Mouse (Mus musculus) T-helper 1 cell (primary cell): ENCODE measurements around the gene Btbd17.

Source experiments
- in situ Hi-C: fragments of 300-600 bp; cut with MboI, MseI; formaldehyde crosslinking; loops from one replicate; pipeline ENCODE4 v1.15.1; 2025; ENCODE audit warnings: high pct_unique_total_duplicates

Btbd17 gene

DNA sequence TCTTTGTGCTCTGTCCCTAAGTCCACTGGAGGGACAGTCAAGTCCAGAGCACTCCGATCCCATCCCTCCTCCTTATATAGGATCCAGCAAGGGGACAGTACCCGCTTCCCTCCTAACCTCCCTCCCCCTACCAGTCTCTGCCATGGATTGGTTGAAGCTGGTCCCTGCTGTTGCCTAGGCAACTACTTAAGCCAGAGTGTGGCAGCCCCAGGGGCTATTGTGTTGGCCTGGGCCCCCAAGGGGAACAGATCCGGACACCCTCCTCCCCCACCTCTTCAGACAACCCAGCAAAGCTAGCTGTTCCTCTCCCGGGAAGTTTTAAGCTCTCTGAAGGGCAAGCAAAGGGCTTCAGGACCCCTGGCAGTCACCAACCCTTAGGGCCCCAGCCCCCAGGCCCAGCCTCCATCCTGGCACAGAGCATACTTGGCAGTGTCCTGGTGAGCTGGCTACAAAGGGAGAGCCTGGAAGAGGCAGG, at the start of gene Btbd17:
Gene Btbd17, minus strand, starts transcription at position 98 of the 475 bp plus-strand sequence.
- in situ Hi-C loops = no loop called here

- in situ Hi-C loops = no loop called here
Observed at GRCm38 (mm10) chr11:114844464-114845220, 48.9 kb upstream of the Btbd17 start.

DNA sequence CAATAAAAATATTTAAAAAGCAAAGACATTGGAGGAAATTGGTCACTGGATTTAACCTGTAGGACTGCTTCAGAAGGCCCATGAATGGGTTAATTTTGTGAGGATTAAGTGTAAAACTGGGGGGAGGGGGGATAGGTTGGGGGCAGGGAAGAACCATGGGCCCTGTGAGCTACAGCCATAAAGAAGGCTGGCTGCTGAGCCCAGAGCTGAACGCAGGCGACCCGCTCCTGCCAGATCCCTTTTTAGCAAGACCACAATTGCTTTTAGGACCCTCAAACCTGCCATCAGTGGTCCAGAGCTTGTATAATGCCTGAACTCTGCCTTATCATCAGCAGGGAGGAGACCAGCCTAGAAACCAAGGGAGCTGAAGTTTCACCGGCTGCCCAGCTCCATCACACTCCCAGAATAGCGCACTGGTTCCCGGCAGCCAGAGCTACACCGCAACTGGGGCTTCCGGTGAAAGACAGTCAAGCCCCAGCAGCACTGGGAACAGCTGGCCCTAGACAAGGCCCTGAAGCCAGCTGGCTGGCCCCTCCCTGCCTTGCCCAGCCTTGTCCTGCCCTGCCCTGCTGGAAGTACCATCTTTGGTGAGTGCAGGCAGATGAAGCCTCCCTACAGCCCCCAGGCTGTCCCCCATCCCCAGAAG, 48.2 kb upstream of the Btbd17 start:
- in situ Hi-C loops = no loop called here

GRCm38 (mm10) chr11:114833166-114833565, 37.4 kb upstream of the Btbd17 start:
- in situ Hi-C loops = no loop called here

DNA sequence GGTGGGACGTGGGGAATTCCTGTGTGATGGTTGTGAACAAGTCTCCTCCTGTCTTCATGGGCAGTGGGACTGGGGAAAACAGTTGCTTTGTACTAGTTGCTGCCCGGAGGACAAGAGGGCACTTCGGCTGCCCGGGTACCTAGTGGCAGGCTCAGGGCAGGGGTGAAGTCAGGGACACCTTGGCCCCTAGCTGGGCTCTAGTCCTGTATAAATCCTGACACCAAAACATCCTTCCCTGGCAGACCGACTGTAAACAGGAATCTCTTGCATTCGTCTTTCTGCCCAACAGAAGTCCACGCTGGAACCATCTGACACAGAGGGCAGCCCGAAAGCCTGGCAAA, 34.7 kb upstream of the Btbd17 start:
- in situ Hi-C loops = no loop called here

DNA sequence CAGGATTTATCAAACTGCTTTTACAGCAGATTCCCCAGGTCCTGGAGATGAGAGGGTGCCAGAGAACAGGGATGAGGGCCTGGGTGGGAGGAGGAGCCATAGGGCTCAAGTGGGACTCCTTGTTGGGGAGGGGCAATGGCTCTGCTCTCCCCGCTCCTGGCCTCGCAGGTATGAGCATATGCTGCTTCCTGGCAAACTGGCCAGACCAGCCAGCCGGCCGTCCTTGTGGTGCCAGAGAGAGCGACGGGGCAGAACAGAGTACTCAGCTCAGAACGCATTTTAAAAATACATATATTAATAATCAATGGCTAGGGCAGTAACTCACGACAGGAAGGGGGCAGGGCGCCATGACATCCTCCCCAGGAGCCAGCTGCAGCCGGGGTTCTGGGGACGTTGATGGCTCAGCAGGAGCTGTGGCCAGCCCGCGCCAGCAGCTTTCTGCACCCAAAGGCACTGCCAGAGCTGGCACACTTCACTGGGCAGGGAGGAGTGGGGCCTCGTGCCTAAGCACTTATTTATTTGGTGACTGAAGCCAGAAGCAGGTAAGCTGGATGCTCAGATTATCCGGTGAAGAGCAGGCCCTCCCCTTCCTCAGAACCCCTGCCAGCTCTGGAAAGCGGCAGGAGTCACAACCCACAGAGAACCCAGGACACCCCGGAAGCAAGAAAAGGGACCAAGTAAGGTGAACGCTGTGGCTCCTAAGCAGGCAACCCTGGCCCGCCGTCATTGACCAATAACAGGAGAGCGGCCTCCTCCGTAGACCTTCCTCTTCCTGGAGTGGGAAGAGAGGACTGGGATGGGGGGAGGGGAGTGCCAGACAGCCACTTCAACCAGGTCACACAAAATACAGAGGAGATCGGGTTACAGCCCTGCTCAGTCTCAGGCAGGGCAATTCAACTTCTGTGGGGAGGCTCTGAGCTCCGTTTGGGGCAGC, 34.0 kb upstream of the Btbd17 start:
- in situ Hi-C loops = no loop called here

DNA sequence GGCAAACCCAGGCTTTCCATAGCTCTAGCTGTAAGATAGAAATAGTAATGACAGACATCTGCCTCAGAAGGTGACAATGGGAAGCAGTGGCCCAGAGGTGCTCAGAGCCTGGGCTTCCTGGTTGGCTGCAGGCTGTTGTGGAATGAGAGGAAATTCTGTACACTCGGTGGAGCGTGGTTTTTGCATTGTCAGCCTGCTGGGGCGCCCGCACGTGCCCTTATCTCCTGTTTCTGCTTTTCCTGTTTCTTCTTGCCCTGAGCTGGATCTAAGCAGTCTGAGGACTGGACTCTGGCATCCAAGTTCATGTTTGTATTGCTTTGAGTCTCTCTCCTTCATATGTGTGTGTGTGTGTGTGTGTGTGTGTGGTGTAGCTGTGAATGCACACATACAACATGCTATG, 30.9 kb upstream of the Btbd17 start:
- in situ Hi-C loops = no loop called here

- in situ Hi-C loops = no loop called here
Observed at GRCm38 (mm10) chr11:114823199-114823725, 27.5 kb upstream of the Btbd17 start.

- in situ Hi-C loops = no loop called here
Observed at GRCm38 (mm10) chr11:114822727-114823126, 27.0 kb upstream of the Btbd17 start.

DNA sequence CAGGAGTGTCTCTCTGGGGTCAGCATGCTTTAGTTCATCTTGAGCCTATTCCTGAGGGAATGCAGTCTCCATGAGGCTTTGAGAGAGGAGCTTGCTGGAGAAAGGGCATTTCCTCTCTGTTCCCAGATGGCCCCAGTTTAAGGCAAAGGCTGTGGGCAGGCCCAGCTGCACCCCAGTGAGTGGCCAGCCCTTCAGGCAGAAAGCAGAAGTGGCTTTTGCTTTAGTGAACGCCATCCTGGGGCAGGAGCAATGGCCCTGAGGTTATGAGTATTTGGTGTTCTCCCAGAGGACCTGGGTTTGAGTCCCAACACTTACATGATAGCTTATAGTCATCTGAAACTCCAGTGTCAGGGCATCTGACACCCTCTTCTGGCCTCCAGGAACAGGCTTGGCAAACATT, 25.6 kb upstream of the Btbd17 start:
- in situ Hi-C loops = no loop called here

DNA sequence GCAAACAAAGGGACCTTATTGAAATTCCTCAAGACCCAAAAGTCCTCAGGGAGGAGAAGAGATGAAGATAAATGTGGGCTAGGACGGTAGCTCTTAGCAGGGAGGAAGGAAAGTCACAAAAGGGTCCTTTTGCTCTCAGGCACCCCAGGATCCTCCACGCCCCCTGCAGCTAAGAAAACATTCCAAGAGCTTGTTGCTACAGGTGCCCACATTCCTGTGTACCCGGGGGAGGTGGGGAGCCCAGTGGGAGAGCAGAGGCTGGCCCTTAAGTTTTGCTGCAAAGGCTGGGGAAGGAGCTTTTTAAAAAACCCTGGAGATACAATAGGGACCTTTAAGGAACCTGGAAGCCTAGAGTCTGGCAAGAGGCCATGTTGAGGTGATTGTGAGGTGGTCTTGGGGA, 24.7 kb upstream of the Btbd17 start:
- in situ Hi-C loops = no loop called here

- in situ Hi-C loops = loop anchor here (5.0 kb wide), 1 partner anchor 88 kb away; no protein-coding TSS in a partner anchor
Observed at GRCm38 (mm10) chr11:114819110-114819509, 23.4 kb upstream of the Btbd17 start.

GRCm38 (mm10) chr11:114818185-114818584, 22.4 kb upstream of the Btbd17 start:
- in situ Hi-C loops = loop anchor here (5.0 kb wide), 1 partner anchor 89 kb away; no protein-coding TSS in a partner anchor

- in situ Hi-C loops = loop anchor here (5.0 kb wide), 1 partner anchor 90 kb away; no protein-coding TSS in a partner anchor
Observed at GRCm38 (mm10) chr11:114816934-114817333, 21.2 kb upstream of the Btbd17 start.

DNA sequence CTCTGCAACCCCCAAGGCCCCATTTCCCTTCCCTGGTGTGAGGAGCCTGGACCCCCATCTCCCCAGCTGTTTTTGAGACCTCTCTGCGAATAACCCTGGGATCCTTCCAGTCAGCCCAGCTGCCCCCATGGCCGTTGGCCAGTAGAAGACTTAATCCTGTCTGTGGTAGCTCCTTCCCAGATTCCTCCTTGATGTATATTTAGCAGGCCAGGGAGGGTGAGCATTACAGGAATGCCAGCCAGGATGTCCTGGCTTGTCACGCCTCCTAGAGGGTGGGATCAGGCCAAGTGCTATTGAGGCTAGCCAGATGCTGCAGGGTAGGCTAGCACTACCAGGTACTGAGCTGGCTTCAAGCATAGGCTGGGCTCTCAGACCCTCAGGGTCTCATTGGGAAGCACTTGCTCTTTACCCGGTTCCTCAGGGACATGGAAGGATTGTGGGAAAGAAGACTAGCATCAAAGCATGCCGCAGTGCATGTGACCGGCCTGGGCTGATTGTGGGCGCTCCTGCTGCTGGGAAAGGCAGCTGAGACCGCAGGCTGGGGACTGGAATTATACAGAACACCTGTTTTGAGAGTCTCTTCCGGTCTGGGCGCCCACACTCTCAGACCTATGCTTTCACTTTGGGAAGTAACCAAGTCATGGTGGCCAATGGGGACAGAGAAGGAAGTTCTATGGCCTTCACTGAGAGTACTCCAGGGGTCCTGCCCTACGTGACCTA, 19.3 kb upstream of the Btbd17 start:
- in situ Hi-C loops = loop anchor here (5.0 kb wide), 1 partner anchor 92 kb away; no protein-coding TSS in a partner anchor

DNA sequence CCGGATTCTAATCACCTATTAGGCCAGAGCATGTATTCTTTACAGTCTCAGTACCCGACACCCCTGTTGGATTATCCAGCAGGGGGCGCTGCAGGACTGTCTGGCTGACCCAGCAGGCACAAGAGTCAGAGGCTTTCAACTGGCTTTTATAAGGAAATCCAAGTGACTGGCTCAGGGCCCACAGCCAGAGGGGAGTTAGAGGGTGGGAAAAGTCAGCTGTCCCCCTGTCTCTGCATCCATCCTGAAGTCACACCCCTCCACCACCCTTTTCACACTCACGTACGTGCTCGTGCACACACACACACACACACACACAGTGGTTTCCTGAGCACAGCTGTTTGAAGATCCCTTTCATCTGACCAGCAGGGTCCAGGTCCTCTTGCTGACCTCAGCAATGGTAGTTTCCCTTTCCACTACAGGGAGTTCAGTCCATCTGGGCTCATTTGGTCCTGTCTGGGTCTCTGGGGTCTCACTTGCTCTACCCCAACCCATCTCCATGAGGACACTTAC, 17.0 kb upstream of the Btbd17 start:
- in situ Hi-C loops = no loop called here

DNA sequence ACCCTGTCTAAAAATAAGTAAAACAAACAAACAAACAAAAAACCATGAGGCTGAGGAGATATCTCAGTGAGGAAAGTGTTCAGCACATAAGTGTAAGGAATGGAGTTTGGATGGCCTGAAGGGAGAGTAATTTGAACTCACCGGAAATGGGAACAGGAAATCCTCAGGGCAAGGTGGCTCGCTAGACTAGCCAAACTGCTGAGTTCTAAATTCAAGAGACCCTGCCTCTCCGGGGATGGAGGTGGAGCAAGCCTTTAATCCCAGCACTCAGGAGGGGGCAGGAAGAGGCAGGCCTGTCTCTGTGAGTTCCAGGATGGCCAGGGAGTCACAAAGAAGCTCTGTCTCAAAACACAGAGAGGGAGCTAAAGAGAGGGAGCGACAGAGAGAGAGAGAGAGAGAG, 14.6 kb upstream of the Btbd17 start:
- in situ Hi-C loops = no loop called here

DNA sequence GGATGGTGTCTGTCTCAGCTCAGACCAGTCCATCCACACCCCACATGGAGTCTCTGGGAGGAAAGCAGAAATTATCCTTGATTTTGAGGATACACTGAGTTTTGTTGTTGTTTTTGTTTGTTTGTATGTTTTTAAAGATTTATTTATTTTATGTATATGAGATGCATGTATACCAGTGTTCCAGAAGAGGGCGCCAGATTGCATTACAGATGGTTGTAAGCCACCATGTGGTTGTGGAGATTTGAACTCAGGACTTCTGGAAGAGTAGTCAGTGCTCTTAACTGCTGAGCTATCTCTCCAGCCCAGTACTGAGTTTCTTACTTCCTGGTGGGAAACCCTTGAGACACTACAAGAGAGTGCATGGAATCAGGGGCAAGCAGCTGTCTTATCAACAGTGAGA, 13.6 kb upstream of the Btbd17 start:
- in situ Hi-C loops = no loop called here

DNA sequence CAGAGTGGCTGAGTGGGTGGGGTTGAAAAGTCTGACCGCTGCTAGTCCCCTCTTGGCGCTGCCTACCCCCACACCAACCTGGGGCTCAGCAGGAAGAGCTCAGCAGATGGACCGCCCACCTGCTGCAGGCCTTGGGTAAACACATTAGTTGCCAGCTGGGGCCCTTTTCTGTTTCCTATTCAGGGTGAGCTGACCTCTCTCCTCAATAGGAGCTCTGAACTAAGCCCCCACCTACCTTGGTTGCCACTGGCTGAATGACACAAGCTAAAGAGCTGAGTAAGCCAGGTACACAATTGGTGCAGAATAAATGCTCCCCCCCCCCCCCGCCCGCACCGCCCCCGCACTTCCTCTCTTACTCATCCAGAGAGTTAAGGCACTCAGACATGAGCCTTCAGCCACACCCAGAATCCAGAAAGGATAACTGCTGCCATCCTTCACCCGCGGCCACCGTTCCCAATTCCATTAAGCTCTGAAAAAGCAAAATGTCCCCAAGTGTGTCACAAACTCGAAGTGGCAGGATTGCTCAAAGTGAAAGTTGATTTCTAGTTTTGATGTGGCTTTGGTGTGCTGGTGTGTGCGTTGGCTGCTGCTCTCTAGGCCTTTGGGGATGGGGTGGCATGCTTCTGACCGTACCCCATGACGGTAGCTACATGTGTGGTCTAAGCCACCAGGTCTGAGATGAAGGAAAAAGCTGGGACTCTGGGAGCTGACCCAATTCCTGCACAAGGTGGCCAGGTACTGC, 12.1 kb upstream of the Btbd17 start:
- in situ Hi-C loops = no loop called here

DNA sequence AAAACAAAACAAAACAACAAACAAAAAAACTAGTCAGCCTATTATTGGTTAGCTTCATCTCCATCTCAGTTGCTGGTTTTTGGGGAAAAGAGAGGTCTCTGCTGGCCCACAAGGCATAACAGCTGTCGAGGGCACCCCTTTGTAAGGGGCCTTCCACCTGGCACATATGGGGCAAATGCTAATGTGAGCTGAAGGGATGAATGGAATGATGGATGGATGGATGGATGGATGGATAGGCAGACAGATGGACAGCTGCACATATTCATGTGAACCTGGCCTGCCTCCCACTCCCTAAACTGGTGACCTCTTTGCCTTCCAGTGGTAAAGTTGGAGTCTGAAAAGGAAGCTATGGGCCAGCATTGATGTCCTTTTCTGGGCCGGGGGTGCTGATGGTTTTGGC, 11.3 kb upstream of the Btbd17 start:
- in situ Hi-C loops = no loop called here
